Mouse (Mus musculus): Measurements from ENCODE around the gene Mylk4.

- TF ChIP-seq POLR2A (IDR thresholded peaks at IDR 0.05; ENCODE audit: borderline replicate concordance, insufficient read depth, low read length) (no peak), CTCF (IDR thresholded peaks at IDR 0.05; ENCODE audit: borderline replicate concordance, insufficient read depth, low read depth, low read length) (no peak)
Measured at GRCm38 (mm10) chr13:32741161-32741560, 42.6 kb downstream of the Mylk4 start.
